Mouse (Mus musculus): ENCODE measurements at regions not wholly inside any gene's neighbourhood (a gene's known extent, or its start where the extent isn't known, plus 50 kb on each side); places are given as distances from the start of the nearest gene placed in this dataset.

- Histone ChIP-seq H3K4me1 (peaks cover 13% of the 10 kb centered on the region), H3K36me3 (replicated peaks; ENCODE audit: low read length) (no peaks in the 10 kb centered on the region), H3K27me3 (replicated peaks) (no peaks in the 10 kb centered on the region), H3K9me3 (no peaks in the 10 kb centered on the region), H3K4me3 (replicated peaks) (no peak overlapping the region)
- TF ChIP-seq FLI1 (IDR thresholded peaks at IDR 0.05; ENCODE audit: low read length): no peak
- no peak for TF ChIP-seq GATA1 (IDR thresholded peaks at IDR 0.05; ENCODE audit: borderline replicate concordance, low read length)
These were observed 435.9 kb upstream of the Cited2 start for GRCm38 (mm10) chr10:17287141-17287540.

- Histone ChIP-seq H3K4me1 (peaks cover 6% of the 10 kb centered on the region; the same call in 1 of the 2 replicates), H3K36me3 (replicated peaks; ENCODE audit: low read length) (no peaks in the 10 kb centered on the region), H3K9me3 (no peaks in the 10 kb centered on the region), H3K27me3 (replicated peaks) (no peaks in the 10 kb centered on the region), H3K4me3 (replicated peaks) (no peak overlapping the region)
- no peak for TF ChIP-seq GATA1 (IDR thresholded peaks at IDR 0.05; ENCODE audit: borderline replicate concordance, low read length)
These were observed 434.8 kb upstream of the Cited2 start for GRCm38 (mm10) chr10:17288231-17288630.

DNA sequence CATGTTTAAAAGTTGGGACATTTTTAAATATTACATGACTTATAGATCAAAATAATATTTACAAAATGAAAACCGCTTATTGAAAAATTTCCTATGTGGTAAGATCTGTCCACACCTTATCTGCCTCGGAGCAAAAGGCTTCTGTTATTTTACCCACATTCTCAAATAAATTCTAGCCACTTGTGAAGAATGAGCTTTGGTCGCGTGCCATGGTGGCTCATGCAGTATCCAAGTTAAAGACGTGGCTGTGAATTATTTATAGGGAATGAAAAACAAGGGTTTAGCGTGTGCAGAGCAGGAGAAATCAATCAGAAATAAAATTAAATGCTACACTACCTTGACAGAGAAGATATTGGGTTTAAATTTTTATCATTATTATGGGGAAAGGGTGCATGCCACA lies 430.7 kb upstream of the Cited2 start:
- H3K27me3 ChIP-seq (replicated peaks): no peaks in the 10 kb centered on the region

DNA sequence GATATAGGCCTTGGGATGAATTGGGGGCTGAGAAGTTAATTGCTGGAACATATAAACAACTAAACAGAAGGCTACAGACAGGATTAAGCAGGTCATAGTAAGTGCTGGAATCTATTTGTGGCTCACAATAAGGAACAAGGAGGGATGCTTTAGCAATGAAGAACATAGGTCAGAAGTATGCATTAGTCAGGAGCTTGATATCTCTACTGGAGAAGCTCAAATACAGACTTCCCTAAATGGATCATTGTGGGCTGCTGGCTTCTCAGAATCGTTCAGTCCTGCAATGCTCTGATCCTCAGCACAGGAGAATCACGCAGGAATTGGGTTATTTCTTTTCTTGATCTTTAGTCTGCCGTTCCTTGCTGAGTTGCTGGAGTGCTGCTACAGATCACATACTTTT lies 428.6 kb upstream of the Cited2 start:
- no peak overlapping the region for H3K4me3 ChIP-seq (replicated peaks)
- peaks cover 3% of the 10 kb centered on the region for H3K36me3 ChIP-seq (replicated peaks; ENCODE audit: low read length)
- H3K4me1 ChIP-seq: peaks cover 41% of the 10 kb centered on the region
- TF ChIP-seq FLI1 (IDR thresholded peaks at IDR 0.05; ENCODE audit: low read length): no peak
- TF ChIP-seq GATA1 (IDR thresholded peaks at IDR 0.05; ENCODE audit: borderline replicate concordance, low read length): no peak
- H3K9me3 ChIP-seq: no peaks in the 10 kb centered on the region
- no peaks in the 10 kb centered on the region for H3K27me3 ChIP-seq (replicated peaks)

More for the DNA sequence above, 430.7 kb upstream of the Cited2 start:
- no peaks in the 10 kb centered on the region for H3K9me3 ChIP-seq
- no peak overlapping the region for H3K4me3 ChIP-seq (replicated peaks)
- peaks cover 3% of the 10 kb centered on the region for H3K36me3 ChIP-seq (replicated peaks; ENCODE audit: low read length)
- peaks cover 31% of the 10 kb centered on the region for H3K4me1 ChIP-seq
- TF ChIP-seq GATA1 (IDR thresholded peaks at IDR 0.05; ENCODE audit: borderline replicate concordance, low read length): no peak
- TF ChIP-seq FLI1 (IDR thresholded peaks at IDR 0.05; ENCODE audit: low read length): no peak

GRCm38 (mm10) chr10:17295157-17295556 lies 427.9 kb upstream of the Cited2 start:
- Histone ChIP-seq H3K36me3 (replicated peaks; ENCODE audit: low read length) (peaks cover 3% of the 10 kb centered on the region), H3K4me3 (replicated peaks) (peak overlapping the region; percentile 14), H3K9me3 (no peaks in the 10 kb centered on the region), H3K27me3 (replicated peaks) (no peaks in the 10 kb centered on the region), H3K4me1 (peaks cover 44% of the 10 kb centered on the region)
- no peak for TF ChIP-seq GATA1 (IDR thresholded peaks at IDR 0.05; ENCODE audit: borderline replicate concordance, low read length)

DNA sequence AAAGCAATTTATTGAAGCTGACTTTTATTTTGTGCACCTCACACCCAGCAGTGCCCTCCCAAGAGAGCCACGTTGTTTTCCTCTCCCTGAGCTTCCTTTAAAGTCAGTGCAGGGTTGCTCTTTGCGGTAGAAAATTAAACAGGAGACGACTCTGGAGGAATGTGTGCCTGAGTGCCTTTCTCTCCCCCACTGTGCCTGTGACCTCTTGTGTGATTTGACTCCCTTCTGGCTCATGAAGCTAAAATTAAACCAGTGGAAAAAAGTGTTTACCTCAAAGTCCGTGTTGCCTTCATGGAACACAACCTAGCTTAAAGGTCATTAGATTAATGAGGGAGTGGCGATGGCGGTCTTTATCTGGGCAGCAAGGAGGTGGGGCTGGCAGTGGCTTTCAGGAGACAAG lies 423.4 kb upstream of the Cited2 start:
- Histone ChIP-seq H3K4me1 (peaks cover 32% of the 10 kb centered on the region), H3K9me3 (no peaks in the 10 kb centered on the region), H3K27me3 (replicated peaks) (no peaks in the 10 kb centered on the region), H3K4me3 (replicated peaks) (no peak overlapping the region), H3K36me3 (replicated peaks; ENCODE audit: low read length) (peaks cover 3% of the 10 kb centered on the region)
- TF ChIP-seq GATA1 (IDR thresholded peaks at IDR 0.05; ENCODE audit: borderline replicate concordance, low read length) (no peak), FLI1 (IDR thresholded peaks at IDR 0.05; ENCODE audit: low read length) (no peak)

DNA sequence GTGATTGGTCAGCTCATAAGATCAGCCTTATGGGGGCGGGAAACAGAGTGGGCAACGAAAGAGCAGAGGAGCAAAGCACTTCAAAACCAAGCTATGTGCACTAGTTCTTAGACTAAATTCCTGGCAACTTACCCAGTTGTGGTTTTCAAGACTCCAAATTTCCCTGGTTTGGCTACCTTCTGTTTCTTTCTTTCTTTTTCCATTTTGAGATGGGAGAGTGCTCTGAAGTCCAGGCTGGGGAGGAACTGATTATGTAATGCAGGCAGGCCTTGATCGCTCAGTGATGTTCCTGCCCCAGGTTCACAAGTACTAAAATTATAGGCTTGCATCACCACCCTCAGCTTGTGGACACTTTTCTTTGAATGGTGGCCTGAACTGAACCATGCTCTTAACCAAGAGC lies 396.3 kb upstream of the Cited2 start:
- Histone ChIP-seq H3K9me3 (no peaks in the 10 kb centered on the region), H3K4me1 (peaks cover 36% of the 10 kb centered on the region), H3K4me3 (replicated peaks) (no peak overlapping the region), H3K27me3 (replicated peaks) (no peaks in the 10 kb centered on the region), H3K36me3 (replicated peaks; ENCODE audit: low read length) (no peaks in the 10 kb centered on the region)
- TF ChIP-seq FLI1 (IDR thresholded peaks at IDR 0.05; ENCODE audit: low read length): no peak
- no peak for TF ChIP-seq GATA1 (IDR thresholded peaks at IDR 0.05; ENCODE audit: borderline replicate concordance, low read length)

DNA sequence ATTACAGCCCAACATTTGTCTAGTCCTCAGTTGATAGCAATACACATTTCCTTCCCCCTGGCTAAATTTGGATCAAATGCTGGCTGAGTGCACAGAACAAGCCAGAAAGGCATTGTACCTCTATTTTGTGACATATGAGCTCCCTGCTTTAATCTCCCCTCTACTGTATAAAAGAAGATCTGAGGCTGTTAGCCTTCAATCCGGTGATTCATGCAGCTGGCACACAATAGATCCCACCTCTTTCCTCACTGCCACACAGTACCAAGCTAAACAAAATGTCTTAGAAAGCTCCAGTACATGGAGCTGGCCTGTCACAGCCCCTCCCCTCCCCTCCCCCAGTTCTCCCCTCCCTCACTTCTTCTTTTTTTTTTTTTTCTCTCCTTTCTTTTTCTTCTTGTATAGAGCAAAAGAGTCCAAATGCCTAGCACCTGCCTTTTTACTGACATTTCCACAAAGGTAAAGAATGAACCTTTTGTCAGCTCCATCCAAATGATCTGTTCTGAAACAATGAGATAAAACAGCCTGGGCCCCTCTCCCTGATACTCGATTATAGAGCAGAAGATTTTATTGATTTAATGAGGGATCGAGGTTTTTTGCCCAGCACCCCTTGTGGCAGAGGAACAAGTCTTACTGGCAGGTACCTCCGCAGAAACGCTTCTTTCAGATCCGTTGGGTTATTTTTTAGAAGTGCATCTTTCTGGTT lies 392.0 kb upstream of the Cited2 start:
- Histone ChIP-seq H3K27me3 (replicated peaks) (no peaks in the 10 kb centered on the region), H3K4me1 (peaks cover 57% of the 10 kb centered on the region), H3K36me3 (replicated peaks; ENCODE audit: low read length) (no peaks in the 10 kb centered on the region), H3K4me3 (replicated peaks) (peak overlapping the region; percentile 14), H3K9me3 (no peaks in the 10 kb centered on the region)
- TF ChIP-seq GATA1 (IDR thresholded peaks at IDR 0.05; ENCODE audit: borderline replicate concordance, low read length) (no peak), FLI1 (IDR thresholded peaks at IDR 0.05; ENCODE audit: low read length) (no peak)

DNA sequence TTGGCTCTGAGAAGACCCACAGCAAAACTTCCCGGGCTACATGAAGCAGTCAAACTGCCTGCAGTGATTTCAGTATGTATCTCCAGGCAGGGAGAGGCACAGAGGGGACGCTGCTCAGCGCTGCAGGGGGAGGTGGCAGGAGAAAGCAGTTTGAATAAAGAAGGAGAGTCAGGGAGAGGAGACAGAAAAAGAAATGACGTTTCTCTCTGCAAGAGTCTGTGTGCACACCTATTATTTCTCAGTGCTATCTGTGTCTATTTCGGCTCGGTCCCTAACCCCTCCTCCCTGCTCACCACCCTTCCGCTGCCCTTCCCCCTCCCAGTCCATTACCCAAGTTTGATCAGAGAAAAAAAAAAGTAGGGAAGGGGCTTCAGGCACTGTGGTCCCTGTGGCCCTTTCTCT lies 391.4 kb upstream of the Cited2 start:
- H3K9me3 ChIP-seq: no peaks in the 10 kb centered on the region
- H3K4me1 ChIP-seq: peaks cover 56% of the 10 kb centered on the region
- TF ChIP-seq GATA1 (IDR thresholded peaks at IDR 0.05; ENCODE audit: borderline replicate concordance, low read length) (no peak), FLI1 (IDR thresholded peaks at IDR 0.05; ENCODE audit: low read length) (no peak)
- no peaks in the 10 kb centered on the region for H3K36me3 ChIP-seq (replicated peaks; ENCODE audit: low read length)
- peak overlapping the region; percentile 78 for H3K4me3 ChIP-seq (replicated peaks)
- H3K27me3 ChIP-seq (replicated peaks): no peaks in the 10 kb centered on the region

DNA sequence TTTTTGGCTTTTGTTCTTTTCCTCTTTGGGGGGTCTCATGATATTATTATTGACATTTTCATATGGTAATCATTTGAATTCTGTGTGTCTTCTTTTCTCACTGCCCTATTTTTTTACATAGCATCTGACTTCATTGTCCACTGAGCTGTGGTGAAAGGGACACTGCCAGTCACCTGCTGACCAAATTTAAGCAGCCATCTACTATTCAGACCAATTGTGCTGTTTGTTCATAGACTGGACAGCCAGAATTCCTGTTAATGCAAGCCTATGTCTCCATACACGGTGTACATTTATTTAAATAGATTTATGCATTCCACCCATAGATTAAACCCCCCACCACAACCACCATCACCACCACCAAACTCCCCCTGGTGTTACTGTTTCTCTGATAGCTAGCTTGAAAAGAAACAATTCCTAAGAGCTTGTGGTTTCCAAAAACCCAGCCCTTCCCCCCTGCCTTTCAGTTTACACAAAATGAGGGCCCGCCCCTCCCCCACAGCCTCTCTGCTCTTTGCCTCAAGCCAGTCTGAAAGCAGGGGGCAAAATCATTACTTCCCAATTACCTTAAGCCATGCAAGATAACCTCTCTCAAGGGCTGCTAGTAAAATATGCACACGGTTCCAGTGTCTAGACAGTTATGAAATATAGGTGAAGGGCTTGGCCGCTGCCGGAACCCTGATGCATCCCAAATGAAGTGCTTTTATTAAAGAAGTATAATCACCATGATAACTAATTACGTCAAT lies 390.8 kb upstream of the Cited2 start:
- TF ChIP-seq GATA1 (IDR thresholded peaks at IDR 0.05; ENCODE audit: borderline replicate concordance, low read length) (no peak), FLI1 (IDR thresholded peaks at IDR 0.05; ENCODE audit: low read length) (no peak)
- no peaks in the 10 kb centered on the region for H3K27me3 ChIP-seq (replicated peaks)

More for the DNA sequence above, 390.8 kb upstream of the Cited2 start:
- H3K4me1 ChIP-seq: peaks cover 55% of the 10 kb centered on the region
- H3K4me3 ChIP-seq (replicated peaks): no peak overlapping the region
- H3K9me3 ChIP-seq: no peaks in the 10 kb centered on the region
- H3K36me3 ChIP-seq (replicated peaks; ENCODE audit: low read length): no peaks in the 10 kb centered on the region

Measured in megakaryocyte, embryonic 14.5 days (primary cell).